27 mouse cellular contexts compared by ENCODE assay signal in the genomic region with DNA sequence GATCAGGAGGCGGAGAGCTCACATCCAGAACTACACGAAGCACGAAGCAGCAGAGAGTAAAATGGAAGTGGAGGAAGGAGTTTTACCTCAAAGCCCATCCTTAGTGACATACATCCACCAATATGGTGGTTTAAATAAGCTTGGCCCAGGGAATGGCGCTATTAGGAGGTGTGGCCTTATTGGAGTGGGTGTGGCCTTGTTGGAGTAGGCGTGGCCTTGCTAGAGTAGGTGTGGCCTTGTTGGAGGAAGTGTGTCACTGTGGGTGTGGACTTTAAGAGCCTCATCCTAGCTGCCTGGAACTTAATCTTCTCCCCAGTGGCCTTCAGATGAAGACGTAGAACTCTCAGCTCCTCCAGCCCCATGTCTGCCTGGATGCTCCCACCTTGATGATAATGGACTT.
A peak's percentile ranks its signal among the peaks of the same experiment; 100 is the strongest.
DNase-seq lines count a peak whose midpoint lies in the region; ATAC-seq and TF ChIP-seq lines count a peak whose summit lies in the region.
"Had no signal": no experiment of that assay in that cellular context is flagged by ENCODE, and none has a peak within 500 bp of the region (broad histone marks: within the 10 kb centered on the region; RNA-seq: fewer than 3 reads in every experiment).

No protein-coding gene starts in this region.

- no peaks in the 10 kb centered on the region for H3K4me1 ChIP-seq in intestine, embryonic 14.5 days (replicated peaks; ENCODE audit: control insufficient read depth, insufficient read depth, low read length)
- H3K4me1 ChIP-seq in intestine, postnatal 0 days (replicated peaks; ENCODE audit: control insufficient read depth, insufficient read depth, low read length): no peaks in the 10 kb centered on the region
- peaks cover 0 to 8% of the 10 kb centered on the region in 2 experiments; a peak in 2 of 4 replicates for H3K4me1 ChIP-seq in ES-E14 (ENCODE audit: control insufficient read depth in 2 of 2, insufficient read depth in 2 of 2, low read length in 2 of 2, poor library complexity in 1 of 2)
- no peaks in the 10 kb centered on the region for H3K4me1 ChIP-seq in forebrain, embryonic 12.5 days

- H3K27me3 ChIP-seq in intestine, embryonic 14.5 days (replicated peaks; ENCODE audit: control insufficient read depth, insufficient read depth, low read length): no peaks in the 10 kb centered on the region
- H3K27me3 ChIP-seq in intestine, postnatal 0 days (replicated peaks; ENCODE audit: control insufficient read depth, insufficient read depth, low read length): no peaks in the 10 kb centered on the region
- no peaks in the 10 kb centered on the region for H3K27me3 ChIP-seq in forebrain, embryonic 12.5 days
- H3K27me3 ChIP-seq: hindbrain, embryonic 13.5 days had no signal

- ATAC-seq in intestine, embryonic 14.5 days (replicated peaks; ENCODE audit: low FRiP score, low TSS enrichment, low read depth): no peak
- no peak for ATAC-seq in intestine, postnatal 0 days
- no peak for ATAC-seq in forebrain, embryonic 12.5 days (ENCODE audit: low FRiP score)
- ATAC-seq: activated CD4-positive, CD25-positive, alpha-beta regulatory T cell, adult 4 months; CD4-positive, CD25-positive, alpha-beta regulatory T cell, adult 4 months; forebrain, embryonic 14.5 days; forebrain, postnatal 0 days; hindbrain, embryonic 16.5 days; inflammation-experienced regulatory T-cells, adult 6 months; Patski had no signal

- no peak overlapping the region for H3K4me2 ChIP-seq in intestine, embryonic 14.5 days (ENCODE audit: low read length)
- H3K4me2 ChIP-seq in intestine, postnatal 0 days (replicated peaks; ENCODE audit: low read depth): no peak overlapping the region
- no peak overlapping the region for H3K4me2 ChIP-seq in forebrain, embryonic 12.5 days
- H3K4me2 ChIP-seq: heart, embryonic 11.5 days; hindbrain, embryonic 13.5 days had no signal

- H3K9me3 ChIP-seq in intestine, embryonic 14.5 days (ENCODE audit: control insufficient read depth, low read length): no peaks in the 10 kb centered on the region
- no peaks in the 10 kb centered on the region for H3K9me3 ChIP-seq in intestine, postnatal 0 days (ENCODE audit: control insufficient read depth)
- no peaks in the 10 kb centered on the region for H3K9me3 ChIP-seq in ES-E14 (ENCODE audit: control insufficient read depth, insufficient read depth, low read depth, low read length)
- H3K9me3 ChIP-seq in forebrain, embryonic 12.5 days: no peaks in the 10 kb centered on the region
- H3K9me3 ChIP-seq: G1E; hindbrain, embryonic 10.5 days; hindbrain, embryonic 13.5 days had no signal

- in situ Hi-C loops in ES-E14 (cut with MboI; ENCODE audit: low sequenced_read_pairs in 2 of 2, unreplicated experiment in 2 of 2): no loop called here

- peak; percentile 44 for DNase-seq in intestine, embryonic 14.5 days (ENCODE audit: low spot score)
- peak; percentile 34 for DNase-seq in ES-E14 (ENCODE audit: low read depth, low spot score)
- DNase-seq in ZHBTc4 (ENCODE audit: low read depth, low spot score): peak; percentile 75
- DNase-seq in spleen, adult 18-20 months: no peak
- DNase-seq: adrenal gland, adult 8-10 months; adrenal gland, postnatal 25 days; cerebellum, adult 18-20 months; cerebellum, adult 9-10 months; cerebellum, postnatal 14 days; forebrain, postnatal 0 days; gastrocnemius, adult 2 months; gastrocnemius, postnatal 14 days; heart, adult 18-20 months; kidney, adult 11 months had no signal

- H3K9ac ChIP-seq in intestine, embryonic 14.5 days (ENCODE audit: low read length): no peak overlapping the region
- H3K9ac ChIP-seq in intestine, postnatal 0 days (ENCODE audit: low read depth, low read length): no peak overlapping the region
- no peak overlapping the region for H3K9ac ChIP-seq in ES-E14 (ENCODE audit: insufficient read depth, low read depth, low read length, poor library complexity, severe bottlenecking)
- no peak overlapping the region for H3K9ac ChIP-seq in forebrain, embryonic 12.5 days
- H3K9ac ChIP-seq: forebrain, postnatal 0 days; hindbrain, embryonic 13.5 days had no signal

- TF ChIP-seq CTCF in intestine, postnatal 0 days (IDR thresholded peaks at IDR 0.05; ENCODE audit: low read depth): no peak

- H3K27ac ChIP-seq in intestine, embryonic 14.5 days (ENCODE audit: low read depth): no peak overlapping the region
- no peak overlapping the region for H3K27ac ChIP-seq in intestine, postnatal 0 days (ENCODE audit: low read depth, low read length)
- H3K27ac ChIP-seq in ES-E14 (ENCODE audit: insufficient read depth, low read depth, low read length, poor library complexity, severe bottlenecking): no peak overlapping the region
- H3K27ac ChIP-seq in forebrain, embryonic 12.5 days: no peak overlapping the region
- H3K27ac ChIP-seq: forebrain, embryonic 10.5 days; gastrocnemius, adult 2 months; hindbrain, embryonic 10.5 days; hindbrain, embryonic 13.5 days had no signal

- WGBS in intestine, embryonic 14.5 days: 86% methylated on average over 6 of the region's 6 CpGs
- WGBS in intestine, postnatal 0 days: 91% methylated on average over 6 of the region's 6 CpGs
- 94% methylated on average over 6 of the region's 6 CpGs for WGBS in forebrain, embryonic 12.5 days

- no peak overlapping the region for H3K4me3 ChIP-seq in intestine, embryonic 14.5 days (ENCODE audit: low read depth, low read length)
- no peak overlapping the region for H3K4me3 ChIP-seq in intestine, postnatal 0 days (ENCODE audit: low read depth, low read length)
- no peak overlapping the region for H3K4me3 ChIP-seq in ES-E14 (ENCODE audit: insufficient read depth in 1 of 2, low read depth in 1 of 2, low read length in 2 of 2, poor library complexity in 1 of 2, severe bottlenecking in 1 of 2)
- H3K4me3 ChIP-seq in forebrain, embryonic 12.5 days (replicated peaks): no peak overlapping the region
- H3K4me3 ChIP-seq: forebrain, embryonic 10.5 days; gastrocnemius, adult 2 months; hindbrain, embryonic 10.5 days; hindbrain, embryonic 13.5 days had no signal

- H3K36me3 ChIP-seq in intestine, embryonic 14.5 days (ENCODE audit: control insufficient read depth, insufficient read depth, low read length): no peaks in the 10 kb centered on the region
- H3K36me3 ChIP-seq in intestine, postnatal 0 days (ENCODE audit: control insufficient read depth, insufficient read depth): no peaks in the 10 kb centered on the region
- no peaks in the 10 kb centered on the region for H3K36me3 ChIP-seq in ES-E14 (ENCODE audit: control insufficient read depth, insufficient read depth, low read length, poor library complexity, severe bottlenecking)
- H3K36me3 ChIP-seq in forebrain, embryonic 12.5 days (replicated peaks): no peaks in the 10 kb centered on the region
- H3K36me3 ChIP-seq: forebrain, embryonic 10.5 days; G1E; hindbrain, embryonic 10.5 days; hindbrain, embryonic 13.5 days had no signal

TF ChIP-seq in ES-E14, 5 proteins besides CTCF, POLR2A, EP300 and RAD21:
- TF ChIP-seq HCFC1 (IDR thresholded peaks at IDR 0.05; ENCODE audit: borderline replicate concordance, insufficient read depth, low read length) (no peak), ZNF384 (IDR thresholded peaks at IDR 0.05; ENCODE audit: low read depth, low read length) (no peak), CHD2 (IDR thresholded peaks at IDR 0.05; ENCODE audit: low read depth, low read length) (no peak), MAFK (IDR thresholded peaks at IDR 0.05; ENCODE audit: insufficient read depth, low read depth, low read length) (no peak), ZC3H11A (IDR thresholded peaks at IDR 0.05; ENCODE audit: borderline replicate concordance, low read depth, low read length) (no peak)

Comparison
In these comparisons a context has a peak if more than half of its experiments do, and no peak if none do; other contexts are left out.
1. DNase-seq: peak in intestine, embryonic 14.5 days (single experiment), ES-E14 (single experiment) and ZHBTc4 (single experiment); none in spleen, adult 18-20 months (0 of 2).